Mouse (Mus musculus) liver, embryonic 14.5 days (tissue): ENCODE measurements at regions not wholly inside any gene's neighbourhood (a gene's known extent, or its start where the extent isn't known, plus 50 kb on each side); places are given as distances from the start of the nearest gene placed in this dataset.

ENCODE experiments used
- ATAC-seq: fragments of 200-750 bp; cut with Nextera tagmentation; 2 replicates; pipeline ENCODE4 v1.8.0; 2017; ENCODE audit warnings: moderate number of reproducible peaks, mild to moderate bottlenecking, moderate library complexity; ENCODE audit not compliant: insufficient read depth
- DNase-seq, 3 experiments: peaks; one replicate each; pipeline ENCODE4 v3.0.0-alpha.2; 2012 to 2013; ENCODE audit warnings: low read depth in 3 of 3, low spot score in 3 of 3
- H3K27ac ChIP-seq: fragments of 300-500 bp; sonication (generic); 2 replicates; pipeline ENCODE4 v1.5.1; 2014; ENCODE audit warnings: moderate library complexity, mild to moderate bottlenecking, control low read depth, inconsistent platforms
- H3K27me3 ChIP-seq: fragments of 300-500 bp; sonication (generic); 2 replicates; pipeline ENCODE4 v1.6.1; 2014; ENCODE audit warnings: mild to moderate bottlenecking, low read length, moderate library complexity; ENCODE audit not compliant: control insufficient read depth, insufficient read depth
- H3K36me3 ChIP-seq: fragments of 300-500 bp; sonication (generic); replicated peaks from 2 replicates; pipeline ENCODE4 v1.6.1; 2014; ENCODE audit warnings: low read depth; ENCODE audit not compliant: control insufficient read depth, insufficient read depth
- H3K4me1 ChIP-seq, 2 experiments: fragments of 200-500 bp in 1 of 2; fragments of 300-500 bp in 1 of 2; sonication (generic) in 1 of 2; replicated peaks; 2 replicates each; pipeline ENCODE4 v1.6.1; 2012 to 2014; ENCODE audit warnings: antibody characterized with exemption in 1 of 2, inconsistent platforms in 1 of 2, low read length in 1 of 2; ENCODE audit not compliant: control insufficient read depth in 2 of 2, insufficient read depth in 2 of 2
- H3K4me2 ChIP-seq: fragments of 300-500 bp; sonication (generic); 2 replicates; pipeline ENCODE4 v1.6.1; 2014; ENCODE audit warnings: low read depth, mild to moderate bottlenecking, control low read depth, moderate library complexity
- H3K4me3 ChIP-seq, 2 experiments: fragments of 200-500 bp in 1 of 2; fragments of 300-500 bp in 1 of 2; sonication (generic) in 1 of 2; 2 replicates each; pipeline ENCODE4 v1.5.1; 2012 to 2014; ENCODE audit warnings: low read depth in 2 of 2, low read length in 2 of 2, mild to moderate bottlenecking in 2 of 2, control low read depth in 1 of 2, inconsistent platforms in 1 of 2, moderate library complexity in 1 of 2; ENCODE audit not compliant: insufficient read depth in 1 of 2
- H3K9ac ChIP-seq: fragments of 300-500 bp; sonication (generic); replicated peaks from 2 replicates; pipeline ENCODE4 v1.6.1; 2014; ENCODE audit warnings: mild to moderate bottlenecking, control low read depth, moderate library complexity
- H3K9me3 ChIP-seq: fragments of 300-500 bp; sonication (generic); 2 replicates; pipeline ENCODE4 v1.6.1; 2016; ENCODE audit warnings: low read length, mixed read lengths; ENCODE audit not compliant: control insufficient read depth
- CTCF ChIP-seq: IDR thresholded peaks from 2 replicates; pipeline ENCODE4 v1.5.1; 2016; ENCODE audit warnings: antibody characterized with exemption, low read depth, control low read depth
- EP300 ChIP-seq: IDR thresholded peaks from 2 replicates; pipeline ENCODE4 v1.6.1; 2016; ENCODE audit warnings: antibody characterized with exemption, low read depth
- WGBS: fragments of 180-500 bp; shearing (Covaris S2); extraction: QIAGEN DNeasy Blood & Tissue Kit; methylation state at CpG from one replicate; pipeline ENCODE4 v1.1.7; 2014; ENCODE audit not compliant: insufficient replicate concordance; 5-methylcytosine and 5-hydroxymethylcytosine counted together

- TF ChIP-seq EP300 (no peak), CTCF (no peak)
- H3K9ac ChIP-seq, result no peak overlapping the region
- no peak overlapping the region for H3K27ac ChIP-seq
- ATAC-seq (no peak), DNase-seq (no peak)
- no peaks in the 10 kb centered on the region for H3K36me3 ChIP-seq
- H3K4me1 ChIP-seq, result 0 out of 4 replicates have a peak, but pooled peaks cover 0 to 2% of the 10 kb centered on the region in 2 experiments
- H3K4me3 ChIP-seq, result no peak overlapping the region
- H3K27me3 ChIP-seq, result no peaks in the 10 kb centered on the region
- no peaks in the 10 kb centered on the region for H3K9me3 ChIP-seq
- no peak overlapping the region for H3K4me2 ChIP-seq
- WGBS, result 58% methylated on average over 3 of the region's 3 CpGs
Observed at GRCm38 (mm10) chr16:50009046-50009445, 208.7 kb downstream of the Cd47 start.

GRCm38 (mm10) chr16:50009542-50009941, 209.2 kb downstream of the Cd47 start:
- 13% methylated on average over 6 of the region's 6 CpGs for WGBS
- Histone ChIP-seq H3K9ac (no peak overlapping the region), H3K27me3 (no peaks in the 10 kb centered on the region), H3K27ac (no peak overlapping the region), H3K4me3 (no peak overlapping the region), H3K4me2 (no peak overlapping the region), H3K36me3 (no peaks in the 10 kb centered on the region), H3K9me3 (no peaks in the 10 kb centered on the region), H3K4me1 (0 out of 4 replicates have a peak, but pooled peaks cover 0 to 2% of the 10 kb centered on the region in 2 experiments)
- no peak for DNase-seq
- TF ChIP-seq CTCF, result no peak
- TF ChIP-seq EP300, result no peak
- ATAC-seq, result no peak

GRCm38 (mm10) chr16:50010074-50010473, 209.7 kb downstream of the Cd47 start:
- Histone ChIP-seq H3K27me3 (no peaks in the 10 kb centered on the region), H3K4me2 (no peak overlapping the region), H3K9ac (no peak overlapping the region), H3K4me3 (no peak overlapping the region), H3K9me3 (no peaks in the 10 kb centered on the region), H3K36me3 (no peaks in the 10 kb centered on the region), H3K27ac (no peak overlapping the region), H3K4me1 (0 out of 4 replicates have a peak, but pooled peaks cover 0 to 2% of the 10 kb centered on the region in 2 experiments)
- TF ChIP-seq CTCF (no peak), EP300 (no peak)
- DNase-seq, result no peak
- WGBS, result 46% methylated on average over 5 of the region's 5 CpGs
- ATAC-seq, result no peak

GRCm38 (mm10) chr16:50010532-50010971, 210.2 kb downstream of the Cd47 start:
- no peak for TF ChIP-seq CTCF
- no peak for TF ChIP-seq EP300
- Histone ChIP-seq H3K4me2 (no peak overlapping the region), H3K9ac (no peak overlapping the region), H3K36me3 (no peaks in the 10 kb centered on the region), H3K4me3 (no peak overlapping the region), H3K27me3 (no peaks in the 10 kb centered on the region), H3K4me1 (0 out of 4 replicates have a peak, but pooled peaks cover 0 to 2% of the 10 kb centered on the region in 2 experiments), H3K27ac (no peak overlapping the region), H3K9me3 (no peaks in the 10 kb centered on the region)
- ATAC-seq (no peak), DNase-seq (no peak)
- 55% methylated on average over 6 of the region's 6 CpGs for WGBS

- H3K27ac ChIP-seq, result no peak overlapping the region
- ATAC-seq, result no peak
Observed at GRCm38 (mm10) chr16:50023885-50024284, 223.6 kb downstream of the Cd47 start.

More at GRCm38 (mm10) chr16:50023885-50024284, 223.6 kb downstream of the Cd47 start:
- H3K9ac ChIP-seq, result no peak overlapping the region
- H3K27me3 ChIP-seq, result no peaks in the 10 kb centered on the region
- DNase-seq, result no peak
- TF ChIP-seq CTCF, result no peak
- no peak for TF ChIP-seq EP300
- H3K4me1 ChIP-seq, result peaks cover 0 to 3% of the 10 kb centered on the region in 2 experiments; a peak in 2 of 4 replicates
- H3K9me3 ChIP-seq, result no peaks in the 10 kb centered on the region
- no peak overlapping the region for H3K4me3 ChIP-seq
- H3K4me2 ChIP-seq, result no peak overlapping the region
- H3K36me3 ChIP-seq, result no peaks in the 10 kb centered on the region
- WGBS, result 86% methylated on average over 1 of the region's 1 CpGs
